Mouse (Mus musculus): ENCODE measurements around the gene Fancc.
A peak's percentile ranks its signal among the peaks of the same experiment; 100 is the strongest.

The Fancc gene

GRCm38 (mm10) chr13:63256807-63257206, 240.3 kb downstream of the Fancc start:
- DNase-seq = peak in 1 of 2 experiments; percentile 8

GRCm38 (mm10) chr13:63256146-63256545, 240.9 kb downstream of the Fancc start:
- DNase-seq = no peak

- no peak for DNase-seq
Measured at GRCm38 (mm10) chr13:63255519-63256011, 241.5 kb downstream of the Fancc start.

GRCm38 (mm10) chr13:63253886-63254636, 243.0 kb downstream of the Fancc start:
- DNase-seq = no peak

GRCm38 (mm10) chr13:63253147-63253546, 243.9 kb downstream of the Fancc start:
- DNase-seq = no peak

- DNase-seq = no peak
Measured at GRCm38 (mm10) chr13:63252295-63253010, 244.6 kb downstream of the Fancc start.

GRCm38 (mm10) chr13:63251118-63251889, 245.8 kb downstream of the Fancc start:
- no peak for DNase-seq

- DNase-seq = no peak
Measured at GRCm38 (mm10) chr13:63250441-63250980, 246.6 kb downstream of the Fancc start.

- peak in 1 of 2 experiments; percentile 12 for DNase-seq
Measured at GRCm38 (mm10) chr13:63249741-63250431, 247.2 kb downstream of the Fancc start.

GRCm38 (mm10) chr13:63249171-63249570, 247.9 kb downstream of the Fancc start:
- no peak for DNase-seq

- DNase-seq = no peak
Measured at GRCm38 (mm10) chr13:63248318-63248717, 248.8 kb downstream of the Fancc start.

GRCm38 (mm10) chr13:63247631-63248030, 249.4 kb downstream of the Fancc start:
- no peak for DNase-seq

- no peak for DNase-seq
Measured at GRCm38 (mm10) chr13:63247041-63247440, 250.0 kb downstream of the Fancc start.

GRCm38 (mm10) chr13:63246332-63246940, 250.6 kb downstream of the Fancc start:
- peak; percentile 12 to 15 for DNase-seq

- DNase-seq = no peak
Measured at GRCm38 (mm10) chr13:63245812-63246211, 251.3 kb downstream of the Fancc start.

- no peak for DNase-seq
Measured at GRCm38 (mm10) chr13:63245218-63245617, 251.9 kb downstream of the Fancc start.

- DNase-seq = no peak
Measured at GRCm38 (mm10) chr13:63244425-63244824, 252.7 kb downstream of the Fancc start.

GRCm38 (mm10) chr13:63243586-63243985, 253.5 kb downstream of the Fancc start:
- no peak for DNase-seq

GRCm38 (mm10) chr13:63242401-63243192, 254.5 kb downstream of the Fancc start:
- DNase-seq = no peak

GRCm38 (mm10) chr13:63241665-63242064, 255.4 kb downstream of the Fancc start:
- DNase-seq = no peak

GRCm38 (mm10) chr13:63240835-63241234, 256.2 kb downstream of the Fancc start:
- no peak for DNase-seq
